Mouse (Mus musculus) layer of hippocampus, postnatal 36 days (tissue): ENCODE results near the gene Pip4k2a. TPM values are rescaled to one million over a fixed set of nuclear protein-coding genes. Genes with fewer than 3 reads are reported as not detected.
"Not testable (repeated sequence)": the region's sequence is repeated elsewhere in the genome, so short reads cannot be mapped to it uniquely, and the experiment has no call there.

Experiments
- DNase-seq, 2 experiments: peaks; one replicate each; pipeline ENCODE4 v3.0.0; 2022
- total RNA-seq, 2 experiments: library from RNA; stranded (reverse); gene quantifications; 2 replicates each; pipeline ENCODE4 v1.2.3; 2021

Pip4k2a gene
- total RNA-seq = 10 to 100 TPM; 57.2 to 57.6 TPM

DNA sequence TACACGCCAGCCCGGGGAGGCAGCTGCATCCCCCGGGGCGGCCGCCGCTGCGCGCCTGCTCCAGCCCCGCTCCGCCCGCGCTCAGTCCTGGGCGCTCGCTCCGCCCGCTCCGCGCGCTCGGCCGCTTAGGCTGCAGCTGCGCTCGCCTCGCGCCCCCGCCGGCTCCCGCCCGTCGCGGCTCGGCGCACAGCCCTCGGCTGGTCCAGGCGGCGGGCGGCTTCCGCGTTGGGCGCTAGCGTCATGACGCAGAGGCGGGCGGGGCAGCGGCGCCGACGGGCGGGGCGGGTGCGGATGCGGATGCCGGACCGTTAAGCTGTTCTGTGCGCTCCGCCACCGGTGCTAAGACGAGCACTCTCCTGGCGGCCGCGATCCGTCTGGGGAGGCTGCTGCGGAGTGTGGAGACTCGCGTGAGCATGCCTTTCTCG, at the start of gene Pip4k2a, which contains the start of gene 4930426L09Rik:
Gene Pip4k2a (minus strand): TSS at position 73 of the 425 bp plus-strand sequence.
Gene 4930426L09Rik (plus strand): TSS at position 290 of the 425 bp plus-strand sequence.
- DNase-seq = peak; percentile 94 to 95

DNA sequence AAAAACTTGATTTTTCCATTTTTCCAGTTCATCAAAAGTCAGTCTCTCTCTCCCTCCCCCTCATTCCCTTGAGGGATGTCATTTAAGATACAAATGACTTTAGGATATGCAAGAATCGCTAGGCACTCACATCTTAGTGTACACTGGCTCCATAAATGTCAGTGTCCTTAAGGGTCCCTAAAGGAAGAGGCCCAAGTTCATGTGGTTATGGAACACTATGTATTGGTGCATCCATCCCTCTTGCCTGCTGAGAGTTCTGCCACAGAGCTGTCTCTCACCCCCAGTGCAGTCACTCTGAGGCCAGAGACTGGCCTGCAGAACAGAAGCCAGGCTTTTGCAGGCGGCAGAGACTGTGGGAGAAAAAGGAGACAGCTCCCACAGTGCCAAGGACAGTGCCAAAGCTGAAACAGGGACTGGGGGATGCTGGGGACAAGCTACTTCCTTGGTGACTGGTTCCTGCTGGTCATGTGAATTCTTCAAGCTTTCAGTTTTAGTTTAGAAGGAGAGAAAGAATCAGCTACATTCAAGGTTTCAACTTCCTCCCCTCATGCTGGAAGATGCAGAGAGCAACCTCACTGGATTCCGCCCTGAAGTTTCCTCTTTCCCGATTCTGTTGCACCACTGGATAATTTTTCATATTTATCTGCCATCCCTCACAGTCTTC, 40.1 kb upstream of the Pip4k2a start:
- DNase-seq = no peak

DNA sequence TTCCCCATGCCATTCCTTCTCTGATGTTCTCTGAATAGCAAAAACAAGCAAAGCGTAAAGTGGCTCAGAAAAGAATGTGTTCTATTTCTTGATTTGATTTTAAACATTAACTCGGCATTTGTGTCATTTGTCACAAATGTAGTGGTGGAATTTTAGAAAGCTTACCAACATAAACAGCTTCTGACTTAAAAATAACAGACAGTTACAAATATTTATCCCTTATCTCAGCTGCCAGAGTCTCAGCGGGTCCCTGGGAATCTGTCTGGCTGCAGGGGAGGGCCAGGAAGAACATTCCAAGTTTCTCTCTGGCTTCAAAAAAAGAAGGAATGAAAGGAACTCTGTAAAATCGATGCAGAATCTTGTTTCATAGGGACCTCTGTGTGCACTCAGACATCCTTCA, 39.5 kb upstream of the Pip4k2a start:
- DNase-seq = no peak

DNA sequence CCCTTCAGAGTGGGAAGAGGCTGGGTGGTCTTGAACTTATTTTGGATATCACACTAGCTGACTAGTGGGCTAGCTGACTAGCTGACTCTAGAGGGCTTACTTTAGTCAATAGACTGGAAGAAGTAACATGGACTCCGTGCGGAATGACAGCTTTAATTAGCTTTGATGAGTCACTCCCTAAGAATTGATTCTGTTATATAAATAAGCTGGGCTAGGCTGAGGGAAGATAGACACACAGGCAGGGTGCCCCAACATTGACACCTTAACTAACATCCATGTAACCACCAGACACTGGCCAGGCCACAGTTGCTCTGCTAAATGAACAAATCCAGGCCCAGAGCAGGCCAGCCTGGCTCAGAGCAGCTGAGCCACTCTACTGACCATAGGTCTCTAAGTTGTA, 26.9 kb upstream of the Pip4k2a start:
- no peak for DNase-seq

DNA sequence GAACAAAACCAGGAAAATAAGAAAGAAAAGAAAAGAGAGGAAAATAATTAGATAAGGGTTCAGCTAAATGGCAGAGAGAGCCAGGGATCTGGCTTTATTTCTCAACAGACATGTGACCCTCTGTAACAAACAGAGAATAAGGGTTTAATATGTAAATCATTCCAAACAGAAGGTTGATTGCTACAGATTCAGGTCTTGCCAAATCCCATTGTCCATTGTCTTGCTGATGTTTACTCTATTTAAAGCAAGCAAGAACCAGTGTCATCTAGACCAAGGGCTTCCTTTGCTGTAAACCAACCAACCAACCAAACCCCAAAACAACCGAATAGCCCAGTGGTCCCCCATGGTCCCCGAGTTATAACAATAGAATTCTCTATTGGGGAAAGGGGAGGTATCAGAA, 20.1 kb upstream of the Pip4k2a start:
- DNase-seq = no peak

DNA sequence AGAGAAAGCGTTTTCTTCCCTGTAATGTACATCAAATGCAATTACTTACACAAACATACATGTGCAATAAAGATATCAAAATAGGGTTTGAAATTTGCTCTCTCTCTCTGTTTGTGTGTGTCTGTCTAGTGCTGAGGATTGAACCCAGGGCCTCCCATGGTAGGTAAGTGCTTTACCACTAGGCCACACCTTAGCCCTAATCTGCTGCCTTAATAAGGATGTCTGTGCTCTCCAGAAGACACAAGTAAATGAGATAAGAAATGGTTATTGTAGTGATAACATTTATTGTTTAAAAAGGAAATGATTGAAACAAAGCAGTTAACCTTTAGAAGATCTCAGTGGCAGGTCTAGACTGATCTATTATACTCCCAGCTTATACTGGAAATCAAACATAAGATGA, 18.9 kb upstream of the Pip4k2a start:
- no peak for DNase-seq

DNA sequence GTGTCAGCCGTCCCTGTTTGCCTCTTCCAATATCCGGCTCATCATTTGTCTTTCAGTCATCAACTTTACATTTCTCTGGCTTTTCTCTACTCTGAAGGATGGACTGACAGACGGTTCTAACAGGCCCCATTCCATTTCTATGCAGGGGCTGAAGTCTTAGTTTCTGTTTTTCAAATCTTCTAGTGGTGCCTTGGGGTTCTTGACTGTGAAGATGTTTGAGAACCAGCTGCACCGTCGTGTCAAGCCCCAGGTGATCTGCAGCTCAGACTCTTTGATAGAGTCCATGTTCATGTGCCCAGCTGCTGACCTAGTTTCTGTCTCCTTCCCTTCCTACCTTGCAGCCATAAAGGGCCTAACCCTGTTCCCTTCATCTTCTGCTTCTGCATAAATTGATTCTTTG, 18.4 kb upstream of the Pip4k2a start:
- no peak for DNase-seq

DNA sequence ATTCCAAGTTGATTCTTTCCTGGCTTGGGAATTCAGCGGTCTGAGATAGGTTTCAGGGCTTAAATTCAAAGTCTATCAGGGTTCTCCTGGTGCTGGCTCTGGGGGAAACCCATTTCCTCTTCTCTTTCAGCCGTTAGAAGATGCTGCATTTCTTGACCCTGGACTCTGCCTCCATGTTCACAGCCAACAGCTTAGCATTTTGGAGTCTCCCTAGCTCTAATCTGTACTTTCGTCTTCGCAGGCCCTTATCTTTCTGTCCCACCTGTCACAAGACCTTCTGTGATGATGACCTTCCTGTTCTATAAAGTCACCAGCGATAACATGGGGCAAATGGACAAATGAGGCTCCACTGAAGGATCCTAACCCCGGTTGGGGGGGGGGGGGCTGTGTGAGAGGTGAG, 13.5 kb upstream of the Pip4k2a start:
- DNase-seq = no peak

DNA sequence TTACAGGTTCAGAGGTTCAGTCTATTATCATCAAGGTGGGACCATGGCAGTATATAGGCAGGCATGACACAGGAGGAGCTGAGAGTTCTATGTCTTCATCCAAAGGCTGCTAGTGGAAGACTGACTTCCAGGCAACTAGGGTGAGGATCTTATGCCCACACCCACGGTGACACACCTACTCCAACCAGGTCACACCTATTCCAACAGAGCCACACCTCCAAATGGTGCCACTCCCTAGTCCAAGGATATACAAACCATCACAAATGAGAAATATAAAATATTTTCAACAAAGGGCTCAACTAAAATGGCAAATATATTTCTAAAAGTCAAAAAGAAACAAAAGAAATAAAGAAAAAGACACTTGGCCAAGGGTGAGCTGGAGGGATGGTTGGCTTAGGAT, 12.6 kb upstream of the Pip4k2a start:
- not testable (repeated sequence) for DNase-seq

DNA sequence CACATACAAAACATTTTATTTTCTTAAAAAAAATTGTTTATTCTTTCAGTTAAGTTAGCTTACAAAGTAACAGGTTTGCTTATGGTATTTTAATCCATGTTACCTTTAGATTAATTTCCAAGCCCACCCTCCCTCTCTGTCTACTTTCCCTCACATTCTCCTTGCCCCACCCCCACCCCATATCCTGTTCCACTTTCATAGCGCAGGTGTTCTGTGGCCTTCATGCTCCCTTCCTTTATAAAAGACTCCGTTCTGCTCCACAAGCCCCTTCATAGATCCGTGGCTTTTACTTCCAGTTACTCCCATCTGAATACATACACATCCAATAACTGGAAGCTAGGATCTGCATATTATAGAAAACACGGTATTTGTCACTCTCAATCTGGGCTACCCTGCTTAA, 9.7 kb upstream of the Pip4k2a start:
- no peak for DNase-seq

DNA sequence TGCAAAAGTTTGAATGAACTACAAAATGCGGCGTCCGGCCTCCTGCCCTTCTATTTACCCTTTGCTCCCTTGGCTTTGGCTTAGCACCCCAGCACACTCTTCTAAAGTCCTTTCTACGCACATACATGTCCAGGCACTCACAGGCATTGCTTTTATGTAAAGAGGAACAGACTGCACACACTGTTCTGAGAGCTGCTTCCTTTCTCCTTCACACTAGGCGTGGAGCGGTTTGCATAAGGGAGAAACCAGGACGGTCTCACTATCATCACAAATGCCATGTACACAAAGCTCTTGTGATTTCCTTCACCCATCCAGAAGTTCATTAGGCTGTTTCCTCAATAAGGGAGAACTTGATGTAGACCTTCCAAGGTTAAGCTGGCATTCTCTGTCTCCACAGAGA, 8.2 kb upstream of the Pip4k2a start:
- DNase-seq = no peak

DNA sequence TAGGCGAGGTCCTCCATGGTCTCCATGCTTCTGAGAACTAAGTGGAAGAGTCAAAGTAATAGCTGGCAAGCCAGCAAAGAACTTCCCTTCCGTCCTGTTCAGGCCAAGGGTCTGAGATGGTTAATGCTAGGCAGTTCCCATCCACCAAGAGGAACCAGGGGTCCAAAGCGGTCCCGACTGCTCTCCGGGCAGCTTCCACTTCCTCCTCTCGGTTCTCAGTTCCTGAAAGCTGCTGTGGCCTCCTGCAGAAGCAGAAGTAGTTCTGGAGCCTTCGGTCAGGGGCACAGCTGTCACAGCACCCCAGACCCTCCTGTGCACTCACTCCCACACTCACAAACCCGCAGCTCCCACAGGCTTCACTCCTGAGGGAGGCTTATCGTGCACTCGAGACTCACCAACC, 6.9 kb upstream of the Pip4k2a start:
- peak; percentile 9 to 24 for DNase-seq

DNA sequence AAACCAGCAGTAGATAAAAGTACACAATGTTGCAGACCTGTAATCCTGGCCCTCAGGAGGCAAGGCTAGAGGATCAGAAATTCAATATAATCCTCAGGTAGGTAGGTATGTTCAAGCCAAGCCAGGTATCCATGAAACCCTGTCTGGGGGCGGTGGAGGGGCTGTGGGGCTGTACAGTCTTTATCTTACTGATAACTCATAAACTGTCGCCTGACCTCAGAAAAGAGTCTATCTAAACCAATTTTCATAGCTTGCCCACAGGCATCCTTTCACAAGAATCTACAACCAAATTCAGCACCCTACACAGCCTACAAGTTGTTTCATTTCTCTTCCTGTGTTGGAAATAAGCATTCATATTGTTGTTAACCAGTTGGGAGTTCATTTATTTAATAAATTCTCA, 1.5 kb upstream of the Pip4k2a start:
- DNase-seq = no peak

DNA sequence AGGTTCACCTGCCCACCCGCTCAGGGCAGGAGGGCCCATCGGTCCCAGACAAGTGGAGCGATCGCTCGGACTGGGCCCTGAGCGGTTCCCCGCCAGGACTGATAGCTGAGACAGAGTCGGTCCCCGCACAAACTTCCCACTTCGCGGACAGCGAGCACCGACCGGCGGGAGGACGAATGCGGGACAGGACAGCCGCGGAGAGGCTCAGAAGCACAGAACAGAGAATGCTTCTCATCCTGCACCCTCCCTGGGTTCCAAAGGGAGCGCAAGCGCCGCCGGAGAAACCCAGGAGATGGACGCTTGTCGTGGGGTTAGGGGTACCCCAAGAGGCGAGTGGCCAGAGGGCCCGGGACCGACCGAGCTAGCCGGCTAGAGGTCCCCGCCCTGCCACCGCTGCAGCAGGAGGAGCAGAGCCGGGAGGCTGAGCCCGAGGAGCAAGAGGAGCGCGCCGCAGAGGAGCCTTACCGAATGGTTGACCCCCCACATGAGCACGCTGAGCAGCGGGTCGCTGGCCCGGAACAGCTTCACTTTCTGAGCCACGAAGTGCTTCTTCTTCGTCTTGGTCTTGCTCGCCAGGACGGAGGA, 447 bp downstream of the Pip4k2a start:
- peak; percentile 53 to 62 for DNase-seq

DNA sequence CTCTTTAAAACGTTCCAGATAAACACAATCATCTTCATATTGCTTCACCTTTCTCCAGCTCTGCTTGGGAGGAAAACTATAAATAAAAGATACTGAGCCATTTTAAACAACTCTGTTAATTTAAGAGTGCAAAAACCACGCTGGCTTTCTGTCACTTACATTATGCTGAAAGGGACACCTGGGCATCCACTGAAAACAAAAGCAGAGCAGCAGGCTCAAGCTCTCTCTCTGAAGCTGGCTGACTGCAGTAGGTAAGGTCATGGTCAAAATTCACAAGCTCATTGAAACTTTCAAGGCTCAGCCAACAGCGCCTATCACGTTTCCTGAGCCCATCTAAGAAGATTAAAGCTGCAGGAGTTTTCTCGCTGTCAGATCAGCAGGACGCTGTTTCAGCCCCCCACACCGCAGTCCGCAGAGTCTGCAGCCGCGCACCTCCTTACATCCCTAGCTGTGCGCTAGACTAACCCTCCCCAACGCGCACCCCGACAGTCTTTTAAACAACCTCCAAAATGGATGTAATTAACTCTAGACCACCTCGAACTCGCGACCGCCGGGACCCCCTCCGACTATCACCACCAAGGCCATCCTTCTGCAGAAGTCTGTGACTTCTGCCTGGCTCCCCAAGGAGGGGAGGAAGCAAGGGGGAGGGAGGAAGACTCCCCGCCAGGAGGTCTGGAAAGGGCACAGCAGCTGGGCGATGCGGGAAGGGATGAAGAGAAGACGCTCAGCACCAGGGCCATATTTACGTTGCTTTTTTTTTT, 1.3 kb downstream of the Pip4k2a start:
- DNase-seq = peak; percentile 13 to 31

DNA sequence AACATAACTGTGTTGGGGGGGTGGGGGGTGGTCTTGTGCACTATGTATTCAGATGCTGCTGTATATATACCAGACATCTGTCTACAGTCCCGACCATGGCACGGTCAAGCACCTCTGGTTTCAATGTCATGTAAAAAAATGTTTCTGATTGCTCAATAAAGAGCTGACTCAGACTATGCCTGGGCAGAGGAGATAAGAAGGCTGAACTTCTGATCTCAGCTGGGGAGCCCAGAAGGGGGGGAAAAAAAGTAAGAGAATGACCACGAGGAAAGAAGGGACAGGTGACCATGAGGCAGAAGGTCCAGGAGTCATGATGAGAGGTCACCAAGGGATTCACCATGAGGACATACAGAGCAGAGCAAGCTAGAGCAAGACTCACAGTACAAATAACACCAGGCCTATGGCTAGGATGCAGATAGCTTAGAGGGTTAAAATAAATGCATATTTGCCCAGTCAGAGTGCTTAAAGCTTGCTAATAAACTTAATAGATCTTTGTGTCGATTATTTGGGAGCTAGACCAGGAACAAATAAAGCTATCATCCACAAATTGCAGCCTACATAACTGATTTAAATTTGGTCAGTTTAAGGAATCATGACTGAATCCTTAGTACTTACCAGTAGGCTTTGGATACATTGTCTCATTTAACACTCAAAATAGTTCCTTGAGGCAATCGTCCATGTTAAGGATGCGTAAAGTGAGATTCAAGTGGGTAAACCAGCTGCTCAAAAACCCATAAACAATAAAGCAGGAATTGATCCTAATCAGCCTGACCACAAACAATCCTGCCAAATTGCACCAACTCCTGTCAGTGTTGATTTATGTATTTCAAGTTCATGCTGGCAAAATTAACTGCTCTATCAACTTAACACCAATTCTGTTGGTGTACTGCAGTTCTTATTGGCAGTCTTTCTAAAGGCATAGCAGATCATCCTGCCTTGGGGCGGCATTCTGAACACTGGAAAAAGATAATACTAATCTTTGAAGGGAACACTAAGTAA, 5.1 kb downstream of the Pip4k2a start:
- no peak for DNase-seq

DNA sequence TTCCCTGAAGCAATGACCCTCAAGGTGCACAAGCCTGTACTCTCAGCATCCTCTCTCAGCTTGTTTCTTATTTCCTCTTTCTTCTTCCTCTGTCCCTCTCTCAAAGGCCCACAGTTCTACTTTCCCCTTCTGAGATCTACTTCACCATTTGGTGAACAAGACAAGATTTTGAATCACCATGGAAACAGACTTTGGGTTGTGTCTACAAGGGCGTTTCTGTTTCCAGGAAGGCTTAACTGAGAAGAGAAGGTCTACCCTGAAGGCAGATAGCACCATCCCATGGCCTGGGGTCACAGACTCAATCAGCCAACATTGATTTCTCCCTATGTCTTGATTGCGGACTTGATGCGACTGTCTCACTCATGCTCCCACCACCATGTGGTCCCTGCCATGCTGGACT, 9.0 kb downstream of the Pip4k2a start:
- DNase-seq = no peak

DNA sequence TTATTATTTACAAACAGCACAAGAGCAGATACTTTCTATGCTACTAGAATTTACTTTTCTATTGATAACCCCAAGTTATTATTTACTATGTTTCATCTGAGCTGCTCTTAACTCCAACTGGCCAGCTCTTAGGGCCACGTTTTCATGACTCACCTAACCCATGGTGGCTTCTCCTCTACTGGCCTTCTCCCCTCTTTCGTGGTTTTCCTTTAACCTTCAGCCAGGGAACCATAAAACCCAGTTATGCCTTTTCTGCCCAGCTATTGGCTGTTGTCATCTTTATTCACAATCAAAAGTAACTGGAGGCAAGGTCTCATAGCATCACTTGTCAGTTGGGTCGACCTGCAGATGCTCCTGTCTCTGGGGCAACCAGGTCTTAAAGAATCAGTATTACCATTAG, 12.4 kb downstream of the Pip4k2a start:
- no peak for DNase-seq

DNA sequence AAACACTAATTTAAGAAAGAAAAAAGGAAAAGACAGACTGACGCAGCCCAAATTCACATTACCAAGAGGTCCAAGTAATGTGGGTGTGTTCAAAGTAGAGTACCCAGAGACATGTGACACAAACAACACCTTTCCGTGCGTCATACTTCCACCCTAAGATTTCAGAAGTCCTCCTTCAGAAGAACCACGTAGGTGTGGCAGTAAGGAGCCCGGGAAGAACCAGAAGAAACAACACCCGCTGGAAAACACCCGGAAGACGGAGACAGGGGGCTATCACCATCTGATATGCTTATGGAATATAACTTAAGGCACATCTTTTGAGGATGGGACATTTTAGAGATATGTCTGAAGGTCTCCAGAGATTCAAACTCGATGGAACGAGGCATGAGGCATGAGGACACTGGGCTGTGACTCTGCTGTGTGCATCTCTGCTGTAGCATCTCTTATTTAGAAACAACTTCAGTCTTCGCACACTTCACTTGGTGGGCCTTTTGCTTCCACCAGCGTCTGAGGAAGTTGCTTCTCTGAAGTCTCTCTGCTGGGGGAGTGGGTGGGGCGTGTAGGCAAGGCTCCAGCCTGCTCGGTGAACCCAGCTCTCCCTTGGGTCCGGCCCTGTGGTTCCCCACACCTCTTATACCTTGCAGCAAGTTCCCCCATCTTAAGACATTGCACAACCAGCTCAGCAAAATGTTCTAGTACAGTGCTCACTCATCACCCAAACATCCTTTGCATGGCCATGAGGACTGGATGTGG, 13.7 kb downstream of the Pip4k2a start:
- DNase-seq = peak in 1 of 2 experiments; percentile 11

DNA sequence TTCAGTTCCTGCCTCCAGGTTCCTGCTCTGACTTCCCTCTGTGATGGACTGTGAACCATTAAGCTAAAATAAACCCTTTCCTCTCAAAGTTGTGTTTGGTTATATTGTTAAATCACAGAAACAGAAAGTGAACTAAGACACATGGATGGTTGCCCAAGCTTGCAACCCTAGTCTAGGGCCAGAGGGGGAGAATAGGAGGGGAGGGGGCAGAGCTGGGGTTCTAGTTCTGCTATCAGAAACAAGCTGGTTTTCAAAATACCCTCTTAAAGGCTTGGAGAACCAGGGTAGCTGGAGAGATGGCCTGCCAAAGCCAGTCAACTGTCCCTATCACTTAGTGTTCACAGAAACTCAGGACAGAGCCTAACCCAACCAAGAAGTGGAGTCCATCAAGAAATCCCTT, 14.4 kb downstream of the Pip4k2a start:
- no peak for DNase-seq

DNA sequence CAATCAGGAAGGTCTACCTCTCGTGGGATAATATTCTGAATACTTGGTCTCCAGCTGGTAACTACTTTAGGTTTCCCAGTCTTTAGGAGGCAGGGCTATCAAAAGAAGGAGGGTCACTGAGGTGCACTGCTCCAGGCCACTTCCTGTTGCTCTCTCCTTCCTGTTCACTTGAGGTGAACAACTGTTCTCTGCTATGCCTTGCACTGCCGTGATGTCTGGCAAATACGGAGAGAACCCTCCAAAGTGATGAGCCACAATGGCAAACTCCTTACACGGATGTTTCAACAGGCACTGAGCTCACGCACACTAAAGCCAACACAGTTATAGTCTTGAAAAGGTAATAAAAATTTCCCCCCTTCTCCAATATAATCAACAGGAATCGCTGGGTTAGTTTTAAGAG, 15.3 kb downstream of the Pip4k2a start:
- no peak for DNase-seq

DNA sequence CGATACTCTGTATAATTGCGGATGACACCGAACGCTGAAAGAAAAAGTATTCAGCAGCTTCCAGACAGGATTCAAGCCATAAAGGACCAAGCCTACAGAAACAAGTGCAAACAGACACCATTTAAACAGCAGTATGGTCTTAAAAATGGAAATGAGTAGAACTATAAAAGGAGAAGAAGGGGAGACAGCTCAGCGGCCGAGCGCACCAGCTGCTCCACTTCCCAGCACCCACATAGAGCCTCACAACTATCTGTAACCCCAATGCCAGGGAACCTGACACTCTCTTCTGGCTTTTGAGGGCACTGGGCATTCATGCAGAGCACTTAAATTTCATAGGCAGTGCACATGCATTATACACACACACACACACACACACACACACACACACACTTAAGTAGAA, 18.3 kb downstream of the Pip4k2a start:
- DNase-seq = no peak
